Mouse (Mus musculus) midbrain, embryonic 14.5 days (tissue): ENCODE results near the gene Ccdc73. TPM values are rescaled to one million over a fixed set of nuclear protein-coding genes. Genes with fewer than 3 reads are reported as not detected.

ENCODE experiments used
- ATAC-seq: fragments of 200-750 bp; cut with Nextera tagmentation; 2 replicates; pipeline ENCODE4 v1.8.0; 2017; ENCODE audit warnings: moderate number of reproducible peaks, moderate library complexity; ENCODE audit not compliant: low FRiP score, low TSS enrichment
- DNase-seq: peaks from one replicate; pipeline ENCODE4 v3.0.0-alpha.2; 2015
- H3K27ac ChIP-seq: fragments of 300-500 bp; sonication (generic); replicated peaks from 2 replicates; pipeline ENCODE4 v1.5.1; 2014; ENCODE audit warnings: mild to moderate bottlenecking, low read depth, low read length, moderate library complexity
- H3K27me3 ChIP-seq: fragments of 300-500 bp; sonication (generic); 2 replicates; pipeline ENCODE4 v1.6.1; 2014; ENCODE audit warnings: low read length, control low read depth, mixed read lengths; ENCODE audit not compliant: control insufficient read depth, insufficient read depth
- H3K36me3 ChIP-seq: fragments of 300-500 bp; sonication (generic); 2 replicates; pipeline ENCODE4 v1.6.1; 2014; ENCODE audit warnings: low read length, control low read depth; ENCODE audit not compliant: control insufficient read depth, insufficient read depth
- H3K4me1 ChIP-seq: fragments of 300-500 bp; sonication (generic); 2 replicates; pipeline ENCODE4 v1.6.1; 2014; ENCODE audit warnings: mild to moderate bottlenecking, antibody characterized with exemption, low read length, control low read depth; ENCODE audit not compliant: control insufficient read depth, insufficient read depth
- H3K4me2 ChIP-seq: fragments of 300-500 bp; sonication (generic); 2 replicates; pipeline ENCODE4 v1.6.1; 2014; ENCODE audit warnings: mild to moderate bottlenecking, low read length, moderate library complexity
- H3K4me3 ChIP-seq: fragments of 300-500 bp; sonication (generic); replicated peaks from 2 replicates; pipeline ENCODE4 v1.5.1; 2014; ENCODE audit warnings: low read depth, low read length
- H3K9ac ChIP-seq: fragments of 300-500 bp; sonication (generic); replicated peaks from 2 replicates; pipeline ENCODE4 v1.6.1; 2014; ENCODE audit warnings: mild to moderate bottlenecking, low read length, moderate library complexity
- H3K9me3 ChIP-seq: fragments of 300-500 bp; sonication (generic); 2 replicates; pipeline ENCODE4 v1.6.1; 2016; ENCODE audit warnings: low read length, control low read depth, mixed read lengths; ENCODE audit not compliant: control insufficient read depth
- WGBS: fragments of 180-500 bp; shearing (Covaris S2); extraction: QIAGEN DNeasy Blood & Tissue Kit; methylation state at CpG from one replicate; pipeline ENCODE4 v1.1.7; 2014; 5-methylcytosine and 5-hydroxymethylcytosine counted together
- polyA plus RNA-seq: library from polyadenylated mRNA; unstranded; fragments of >200 nt; fragmentation: Nextera tagmentation; extraction: Ambion mirVana; gene quantifications from 2 replicates; pipeline ENCODE4 v1.2.1, GENCODE M21; 2014

Ccdc73 gene
- polyA plus RNA-seq, 1 experiment from 2014 or later = 6.7 TPM

- no peak overlapping the region for H3K4me2 ChIP-seq
- no peak for ATAC-seq
- H3K4me1 ChIP-seq = no peaks in the 10 kb centered on the region
- DNase-seq = no peak
- no peak overlapping the region for H3K4me3 ChIP-seq
- no peaks in the 10 kb centered on the region for H3K36me3 ChIP-seq
- no peaks in the 10 kb centered on the region for H3K9me3 ChIP-seq
- H3K27ac ChIP-seq = no peak overlapping the region
- no peak overlapping the region for H3K9ac ChIP-seq
- WGBS = 88% methylated on average over 2 of the region's 2 CpGs
- no peaks in the 10 kb centered on the region for H3K27me3 ChIP-seq
These were observed 32.4 kb downstream of the Ccdc73 start for GRCm38 (mm10) chr2:104899975-104900374.

GRCm38 (mm10) chr2:104915709-104916108 is 48.1 kb downstream of the Ccdc73 start:
- Histone ChIP-seq H3K9ac (no peak overlapping the region), H3K27ac (no peak overlapping the region), H3K9me3 (no peaks in the 10 kb centered on the region), H3K4me1 (no peaks in the 10 kb centered on the region), H3K4me2 (no peak overlapping the region), H3K36me3 (no peaks in the 10 kb centered on the region), H3K4me3 (no peak overlapping the region), H3K27me3 (no peaks in the 10 kb centered on the region)
- ATAC-seq (no peak), DNase-seq (no peak)
- 90% methylated on average over 3 of the region's 3 CpGs for WGBS

GRCm38 (mm10) chr2:104964492-104964891 is 96.9 kb downstream of the Ccdc73 start:
- H3K9me3 ChIP-seq = no peaks in the 10 kb centered on the region
- H3K36me3 ChIP-seq = no peaks in the 10 kb centered on the region
- H3K9ac ChIP-seq = no peak overlapping the region
- H3K4me3 ChIP-seq = no peak overlapping the region
- H3K4me1 ChIP-seq = no peaks in the 10 kb centered on the region
- H3K4me2 ChIP-seq = no peak overlapping the region
- no peak overlapping the region for H3K27ac ChIP-seq
- DNase-seq = peak; percentile 7
- H3K27me3 ChIP-seq = no peaks in the 10 kb centered on the region
- 88% methylated on average over 1 of the region's 1 CpGs for WGBS
- ATAC-seq = no peak

- ATAC-seq (no peak), DNase-seq (no peak)
- Histone ChIP-seq H3K36me3 (no peaks in the 10 kb centered on the region), H3K27me3 (no peaks in the 10 kb centered on the region), H3K4me1 (no peaks in the 10 kb centered on the region), H3K9me3 (no peaks in the 10 kb centered on the region), H3K9ac (no peak overlapping the region), H3K4me2 (no peak overlapping the region), H3K27ac (no peak overlapping the region), H3K4me3 (no peak overlapping the region)
- 2% methylated on average over 2 of the region's 2 CpGs for WGBS
These were observed 114.1 kb downstream of the Ccdc73 start for GRCm38 (mm10) chr2:104981712-104982111.

- Histone ChIP-seq H3K4me3 (no peak overlapping the region), H3K27ac (no peak overlapping the region), H3K4me1 (no peaks in the 10 kb centered on the region), H3K9ac (no peak overlapping the region), H3K4me2 (no peak overlapping the region), H3K36me3 (no peaks in the 10 kb centered on the region), H3K9me3 (no peaks in the 10 kb centered on the region), H3K27me3 (no peaks in the 10 kb centered on the region)
- 68% methylated on average over 3 of the region's 3 CpGs for WGBS
- DNase-seq (no peak), ATAC-seq (no peak)
These were observed 118.2 kb downstream of the Ccdc73 start for GRCm38 (mm10) chr2:104985796-104986195.

- ATAC-seq = no peak
- no peak overlapping the region for H3K27ac ChIP-seq
- DNase-seq = no peak
- 77% methylated on average over 1 of the region's 1 CpGs for WGBS
- no peaks in the 10 kb centered on the region for H3K9me3 ChIP-seq
- H3K4me1 ChIP-seq = no peaks in the 10 kb centered on the region
- no peak overlapping the region for H3K9ac ChIP-seq
- H3K4me2 ChIP-seq = no peak overlapping the region
- no peak overlapping the region for H3K4me3 ChIP-seq
- H3K36me3 ChIP-seq = no peaks in the 10 kb centered on the region
- no peaks in the 10 kb centered on the region for H3K27me3 ChIP-seq
These were observed 121.4 kb downstream of the Ccdc73 start for GRCm38 (mm10) chr2:104988974-104989373.

- Histone ChIP-seq H3K27me3 (no peaks in the 10 kb centered on the region), H3K4me1 (no peaks in the 10 kb centered on the region), H3K9ac (no peak overlapping the region), H3K4me2 (no peak overlapping the region), H3K9me3 (no peaks in the 10 kb centered on the region), H3K27ac (no peak overlapping the region), H3K4me3 (no peak overlapping the region), H3K36me3 (peaks cover 21% of the 10 kb centered on the region)
- WGBS = 82% methylated on average over 2 of the region's 2 CpGs
- ATAC-seq = no peak
- no peak for DNase-seq
These were observed 126.8 kb downstream of the Ccdc73 start for GRCm38 (mm10) chr2:104994436-104994835.

GRCm38 (mm10) chr2:104996201-104996600 is 128.6 kb downstream of the Ccdc73 start:
- no peaks in the 10 kb centered on the region for H3K4me1 ChIP-seq
- DNase-seq (no peak), ATAC-seq (no peak)
- no peak overlapping the region for H3K27ac ChIP-seq
- H3K36me3 ChIP-seq = peaks cover 25% of the 10 kb centered on the region
- H3K4me2 ChIP-seq = no peak overlapping the region
- H3K27me3 ChIP-seq = no peaks in the 10 kb centered on the region
- no peak overlapping the region for H3K4me3 ChIP-seq
- 94% methylated on average over 3 of the region's 3 CpGs for whole genome bisulfite sequencing
- no peak overlapping the region for H3K9ac ChIP-seq
- H3K9me3 ChIP-seq = no peaks in the 10 kb centered on the region

GRCm38 (mm10) chr2:105007236-105007635 is 139.6 kb downstream of the Ccdc73 start:
- Histone ChIP-seq H3K36me3 (peaks cover 84% of the 10 kb centered on the region), H3K27ac (no peak overlapping the region), H3K4me2 (no peak overlapping the region), H3K9me3 (no peaks in the 10 kb centered on the region), H3K4me1 (no peaks in the 10 kb centered on the region), H3K4me3 (no peak overlapping the region), H3K27me3 (no peaks in the 10 kb centered on the region), H3K9ac (no peak overlapping the region)
- no peak for ATAC-seq
- no peak for DNase-seq
